Mouse (Mus musculus) embryonic facial prominence, embryonic 10.5 days (tissue): ENCODE data around the gene Jmjd8. TPM values are rescaled to one million over a fixed set of nuclear protein-coding genes. Genes with fewer than 3 reads are reported as not detected.

Experiments used
- DNase-seq: peaks from one replicate; pipeline ENCODE4 v3.0.0-alpha.2; 2017; ENCODE audit warnings: low spot score
- H3K27ac ChIP-seq: fragments of 300-500 bp; sonication (generic); replicated peaks from 2 replicates; pipeline ENCODE4 v1.5.1; 2016; ENCODE audit warnings: mild to moderate bottlenecking
- H3K27me3 ChIP-seq: fragments of 300-500 bp; sonication (generic); replicated peaks from 2 replicates; pipeline ENCODE4 v1.6.1; 2016; ENCODE audit warnings: low read depth, mild to moderate bottlenecking; ENCODE audit not compliant: poor library complexity, severe bottlenecking
- H3K36me3 ChIP-seq: fragments of 300-500 bp; sonication (generic); replicated peaks from 2 replicates; pipeline ENCODE4 v1.6.1; 2016; ENCODE audit warnings: mild to moderate bottlenecking, moderate library complexity
- H3K4me1 ChIP-seq: fragments of 300-500 bp; sonication (generic); 2 replicates; pipeline ENCODE4 v1.6.1; 2016
- H3K4me3 ChIP-seq: fragments of 300-500 bp; sonication (generic); 2 replicates; pipeline ENCODE4 v1.5.1; 2016; ENCODE audit warnings: mild to moderate bottlenecking, moderate library complexity
- H3K9me3 ChIP-seq: fragments of 300-500 bp; sonication (generic); 2 replicates; pipeline ENCODE4 v1.6.1; 2016; ENCODE audit warnings: mild to moderate bottlenecking
- WGBS: fragments of 180-500 bp; shearing (Covaris S2); methylation state at CpG from one replicate; pipeline ENCODE4 v1.1.7; 2016; 5-methylcytosine and 5-hydroxymethylcytosine counted together
- microRNA-seq: library from miRNA; unstranded; fragments of <30 nt; microRNA quantifications from one replicate; pipeline ENCODE4, GENCODE M21; 2017
- polyA plus RNA-seq: library from polyadenylated mRNA; unstranded; fragments of >200 nt; fragmentation: Nextera tagmentation; extraction: Ambion mirVana; gene quantifications from 2 replicates; pipeline ENCODE4 v1.2.1, GENCODE M21; 2016

The Jmjd8 gene
- polyA plus RNA-seq, 1 experiment from 2014 or later, result 50.5 TPM

- H3K4me3 ChIP-seq, result peak overlapping the region; percentile 36
- H3K36me3 ChIP-seq, result peaks cover 59% of the 10 kb centered on the region
- H3K4me1 ChIP-seq, result peaks cover 91% of the 10 kb centered on the region
- H3K27ac ChIP-seq, result peak overlapping the region; percentile 89
- 71% methylated on average over 8 of the region's 8 CpGs for WGBS
- no peaks in the 10 kb centered on the region for H3K27me3 ChIP-seq
- no peaks in the 10 kb centered on the region for H3K9me3 ChIP-seq
- no peak for DNase-seq
Measured at GRCm38 (mm10) chr17:25879750-25880149, 51.1 kb downstream of the Jmjd8 start.

- peaks cover 65% of the 10 kb centered on the region for H3K36me3 ChIP-seq
- H3K27me3 ChIP-seq, result no peaks in the 10 kb centered on the region
- H3K4me1 ChIP-seq, result peaks cover 97% of the 10 kb centered on the region
- DNase-seq, result peak; percentile 58
- H3K4me3 ChIP-seq, result peak within 1 kb of the TSS; percentile 36
- no peaks in the 10 kb centered on the region for H3K9me3 ChIP-seq
- 23% methylated on average over 5 of the region's 5 CpGs for WGBS
- H3K27ac ChIP-seq, result peak within 1 kb of the TSS; percentile 89
Measured at GRCm38 (mm10) chr17:25880196-25880910, 51.7 kb downstream of the Jmjd8 start, which contains the start of gene Wfikkn1. Gene Wfikkn1, minus strand, starts transcription at chr17:25880858.

- Histone ChIP-seq H3K4me3 (peak overlapping the region; percentile 36), H3K4me1 (peaks cover 99% of the 10 kb centered on the region)
Measured at GRCm38 (mm10) chr17:25880913-25881641, 52.4 kb downstream of the Jmjd8 start.

More at GRCm38 (mm10) chr17:25880913-25881641, 52.4 kb downstream of the Jmjd8 start:
- Histone ChIP-seq H3K27ac (peak overlapping the region; percentile 89), H3K9me3 (no peaks in the 10 kb centered on the region), H3K27me3 (no peaks in the 10 kb centered on the region), H3K36me3 (peaks cover 67% of the 10 kb centered on the region)
- WGBS, result 2% methylated on average over 5 of the region's 5 CpGs
- DNase-seq, result peak; percentile 79

Small RNA genes lying within 50 kb of the gene (microRNA-seq; reads per million reads assigned to microRNA genes)
- gene Mir3082, result 0.91 reads per million
- not detected for gene Mir6966

Other genes with a start within 250 kb of the Jmjd8 start
- gene Lmf1, start 249.8 kb upstream of the Jmjd8 start, polyA plus RNA-seq, result 26.3 and 26.6 TPM in 2 replicates
- gene Gng13, start 111.7 kb upstream of the Jmjd8 start, polyA plus RNA-seq, result 1.8 and 2.5 TPM in 2 replicates
- gene Chtf18, start 101.4 kb upstream of the Jmjd8 start, polyA plus RNA-seq, result 60.7 and 66.2 TPM in 2 replicates
- gene Rpusd1, start 101.2 kb upstream of the Jmjd8 start, polyA plus RNA-seq, result 23.7 and 25.5 TPM in 2 replicates
- 0.11 TPM in 1 of 2 replicates, not detected in the other for gene Mslnl, start 92.8 kb upstream of the Jmjd8 start, polyA plus RNA-seq
- 0.55 and 0.65 TPM in 2 replicates for gene Msln, start 74.5 kb upstream of the Jmjd8 start, polyA plus RNA-seq
- gene Narfl, start 55.1 kb upstream of the Jmjd8 start, polyA plus RNA-seq, result 23.9 and 25.9 TPM in 2 replicates
- 59.9 and 69.1 TPM in 2 replicates for gene Haghl, start 43.2 kb upstream of the Jmjd8 start, polyA plus RNA-seq
- gene Ccdc78, start 42.3 kb upstream of the Jmjd8 start, polyA plus RNA-seq, result 0.62 and 1.2 TPM in 2 replicates
- gene Fam173a, start 36.0 kb upstream of the Jmjd8 start, polyA plus RNA-seq, result 62.3 and 67.8 TPM in 2 replicates
- 0.95 and 1.0 TPM in 2 replicates for gene AC134908.4, start 33.2 kb upstream of the Jmjd8 start, polyA plus RNA-seq
- gene Metrn, start 31.7 kb upstream of the Jmjd8 start, polyA plus RNA-seq, result 118 and 137 TPM in 2 replicates
- 5.0 and 5.1 TPM in 2 replicates for gene Fbxl16, start 19.8 kb upstream of the Jmjd8 start, polyA plus RNA-seq
- 31.0 and 31.4 TPM in 2 replicates for gene Wdr24, start 5.2 kb upstream of the Jmjd8 start, polyA plus RNA-seq
- gene Stub1, start 4.5 kb downstream of the Jmjd8 start, polyA plus RNA-seq, result 396 and 400 TPM in 2 replicates
- gene Rhbdl1, start 8.4 kb downstream of the Jmjd8 start, polyA plus RNA-seq, result 1.2 and 1.4 TPM in 2 replicates
- 0.92 and 1.4 TPM in 2 replicates for gene Gm20683, start 12.9 kb downstream of the Jmjd8 start, polyA plus RNA-seq
- gene Rhot2, start 16.0 kb downstream of the Jmjd8 start, polyA plus RNA-seq, result 26.3 and 27.2 TPM in 2 replicates
- gene Wdr90, start 32.6 kb downstream of the Jmjd8 start, polyA plus RNA-seq, result 53.8 and 56.1 TPM in 2 replicates
- gene Mcrip2, start 39.9 kb downstream of the Jmjd8 start, polyA plus RNA-seq, result 17.3 and 20.2 TPM in 2 replicates
- gene Mettl26, start 46.2 kb downstream of the Jmjd8 start, polyA plus RNA-seq, result 68.1 and 69.8 TPM in 2 replicates
- gene Wfikkn1, start 52.0 kb downstream of the Jmjd8 start, polyA plus RNA-seq, result 7.8 and 12.6 TPM in 2 replicates
- gene Rab40c, start 90.9 kb downstream of the Jmjd8 start, polyA plus RNA-seq, result 30.9 and 34.0 TPM in 2 replicates
- gene Pigq, start 116.1 kb downstream of the Jmjd8 start, polyA plus RNA-seq, result 62.9 and 69.3 TPM in 2 replicates
- gene Nhlrc4, start 116.1 kb downstream of the Jmjd8 start, polyA plus RNA-seq, result 0.88 TPM in 1 of 2 replicates, not detected in the other
- 0.35 and 0.36 TPM in 2 replicates for gene A930017K11Rik, start 123.7 kb downstream of the Jmjd8 start, polyA plus RNA-seq
- gene Capn15, start 156.9 kb downstream of the Jmjd8 start, polyA plus RNA-seq, result 34.3 and 40.1 TPM in 2 replicates
- 24.5 and 25.3 TPM in 2 replicates for gene Rab11fip3, start 240.7 kb downstream of the Jmjd8 start, polyA plus RNA-seq